Mouse (Mus musculus): ENCODE measurements around the gene H2-Ab1.

Gene H2-Ab1

DNA sequence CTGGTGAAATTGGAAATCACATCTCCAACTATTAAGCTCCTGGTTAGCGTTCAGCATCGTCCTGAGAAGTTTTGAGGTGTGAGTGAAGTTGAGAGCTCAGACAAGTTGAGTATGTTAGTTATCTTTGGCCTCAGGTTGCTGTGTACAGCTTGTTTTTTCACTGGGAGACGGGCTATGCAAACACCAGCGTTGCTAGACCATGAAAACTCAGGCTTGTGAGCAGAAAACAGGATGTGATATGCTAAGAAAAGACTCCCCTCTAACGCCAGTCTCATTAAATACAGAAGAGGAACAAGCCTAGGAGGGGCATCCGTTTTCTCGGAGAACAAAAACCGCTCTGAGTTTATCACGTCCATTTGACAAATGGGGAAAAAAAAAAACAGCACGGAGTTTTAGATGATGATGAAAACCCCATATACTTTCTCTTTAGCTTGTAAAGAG lies 17.9 kb upstream of the H2-Ab1 start:
- DNase-seq (ENCODE audit: low spot score), result peak; percentile 44

- no peak for DNase-seq (ENCODE audit: low spot score)
Measured at GRCm38 (mm10) chr17:34240366-34240765, 17.1 kb upstream of the H2-Ab1 start.

DNA sequence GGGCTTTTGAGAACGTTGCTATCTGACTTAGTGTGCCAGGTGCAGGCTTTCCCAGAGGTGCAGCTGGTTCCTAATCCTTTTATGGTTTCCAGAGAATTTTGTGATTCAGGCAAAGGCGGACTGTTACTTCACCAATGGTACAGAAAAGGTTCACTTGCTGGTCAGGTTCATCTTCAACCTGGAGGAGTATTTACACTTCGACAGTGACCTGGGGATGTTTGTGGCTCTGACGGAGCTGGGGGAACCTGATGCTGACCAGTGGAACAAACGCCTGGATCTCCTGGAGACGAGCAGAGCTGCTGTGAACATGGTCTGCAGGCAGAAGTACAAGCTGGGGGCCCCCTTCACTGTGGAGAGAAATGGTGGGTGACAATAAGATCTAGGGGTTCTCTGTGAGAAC lies 16.6 kb upstream of the H2-Ab1 start:
- DNase-seq (ENCODE audit: low spot score), result no peak

DNA sequence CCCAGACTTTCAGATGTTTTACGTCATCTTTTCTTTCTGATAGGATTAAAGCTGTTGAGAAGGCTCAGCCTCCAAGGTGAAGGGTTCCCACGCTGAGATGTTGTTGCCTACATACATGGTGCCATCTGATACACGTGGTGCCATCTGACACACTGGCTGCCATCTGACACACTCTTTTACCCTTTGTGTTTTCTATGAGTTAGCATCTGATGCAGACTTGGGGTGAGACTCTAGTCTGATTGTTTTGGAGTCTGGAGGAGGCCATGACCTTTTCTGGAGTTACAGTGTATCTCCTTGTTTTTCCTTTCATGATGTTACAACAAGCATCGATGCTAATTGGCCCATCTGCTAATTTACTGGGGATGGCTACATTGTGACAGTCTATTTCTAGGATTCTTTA lies 12.8 kb upstream of the H2-Ab1 start:
- no peak for DNase-seq (ENCODE audit: low spot score)

- DNase-seq (ENCODE audit: low spot score), result no peak
Measured at GRCm38 (mm10) chr17:34247047-34247446, 10.4 kb upstream of the H2-Ab1 start.

DNA sequence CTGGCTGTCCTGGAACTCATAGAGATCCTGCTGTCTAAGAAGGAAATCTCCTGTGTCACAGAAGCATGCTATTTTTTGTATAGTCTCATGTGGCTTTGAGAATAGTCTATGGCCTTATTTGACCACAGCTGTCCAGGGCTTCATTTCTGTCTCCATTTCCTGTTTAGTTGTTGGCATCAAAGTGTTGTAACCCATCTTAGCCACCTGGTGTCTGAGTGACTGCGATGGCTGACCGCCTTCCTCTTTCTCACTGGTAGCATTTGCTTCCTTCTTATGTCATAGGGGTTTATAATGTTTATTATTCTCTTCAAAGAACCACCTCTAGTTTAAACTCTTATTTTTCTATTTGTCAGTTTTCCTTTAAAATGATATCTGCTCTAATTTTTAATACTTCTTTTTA lies 8.7 kb upstream of the H2-Ab1 start:
- no peak for DNase-seq (ENCODE audit: low spot score)

DNA sequence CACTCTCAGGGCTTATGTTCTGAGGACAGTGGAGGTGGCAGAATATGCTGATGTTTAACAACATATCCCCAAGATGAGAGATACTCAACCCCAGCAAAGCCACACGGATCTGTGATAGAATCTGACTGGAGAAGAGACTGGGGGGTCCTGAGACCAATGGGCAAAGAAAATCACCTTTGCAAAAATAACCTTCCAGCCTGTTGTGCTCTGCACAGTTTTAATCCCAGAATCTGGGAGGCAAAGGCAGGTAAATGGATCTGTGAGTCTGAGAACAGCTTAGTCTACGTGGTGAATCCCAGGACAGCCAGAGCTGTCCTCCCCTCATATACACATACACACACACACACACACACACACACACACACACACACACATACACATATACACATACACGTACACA lies 8.1 kb upstream of the H2-Ab1 start:
- no peak for DNase-seq (ENCODE audit: low spot score)

- DNase-seq (ENCODE audit: low spot score), result no peak
Measured at GRCm38 (mm10) chr17:34249878-34250277, 7.6 kb upstream of the H2-Ab1 start.

DNA sequence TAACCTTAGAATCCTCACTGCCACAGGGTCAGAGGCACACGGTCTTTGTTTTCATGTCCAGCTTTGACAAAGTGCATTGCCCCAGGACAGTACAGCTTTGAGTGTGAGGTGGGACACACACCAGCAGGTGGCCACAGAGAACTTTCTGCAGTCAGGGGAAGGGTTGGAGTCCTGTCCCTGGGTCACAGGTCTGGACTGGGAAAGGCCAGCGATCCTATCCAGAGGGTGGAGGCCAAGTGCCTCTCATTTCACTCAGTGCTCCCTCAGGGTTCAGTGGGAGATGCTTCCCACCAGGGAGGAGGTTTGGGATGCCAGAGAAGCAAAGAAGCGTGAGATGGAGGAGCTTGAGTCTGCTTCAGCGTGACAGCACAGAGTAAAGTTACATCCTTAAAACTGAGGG lies 5.8 kb upstream of the H2-Ab1 start:
- DNase-seq (ENCODE audit: low spot score), result no peak

GRCm38 (mm10) chr17:34256501-34256900 lies 988 bp upstream of the H2-Ab1 start:
- no peak for DNase-seq (ENCODE audit: low spot score)

GRCm38 (mm10) chr17:34260551-34260950 lies 3.1 kb downstream of the H2-Ab1 start:
- no peak for DNase-seq (ENCODE audit: low spot score)

DNA sequence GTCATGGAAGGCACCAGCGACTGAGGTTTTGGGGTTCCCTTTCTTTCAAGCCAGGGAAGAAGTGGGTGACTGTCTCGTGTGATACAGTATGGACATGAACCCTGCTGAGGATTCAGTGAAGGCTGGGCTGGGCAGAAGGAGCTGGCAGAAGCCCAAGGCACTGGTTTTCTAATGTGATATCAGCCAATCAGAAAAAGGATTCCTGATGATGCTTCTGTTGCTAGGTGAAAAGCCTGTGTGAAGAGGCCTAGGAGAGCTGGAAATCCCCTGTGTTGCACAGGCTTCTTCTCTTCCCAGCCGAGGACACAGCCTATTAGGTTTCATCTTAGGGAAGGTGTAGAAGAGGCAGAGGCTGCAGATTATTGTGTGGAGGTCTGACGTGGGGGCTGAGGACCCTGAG lies 4.0 kb downstream of the H2-Ab1 start:
- DNase-seq (ENCODE audit: low spot score), result peak; percentile 64

- DNase-seq (ENCODE audit: low spot score), result peak; percentile 74
Measured at GRCm38 (mm10) chr17:34263068-34263467, 5.6 kb downstream of the H2-Ab1 start.

GRCm38 (mm10) chr17:34263811-34264371 lies 6.4 kb downstream of the H2-Ab1 start:
- DNase-seq (ENCODE audit: low spot score), result peak; percentile 61

- no peak for DNase-seq (ENCODE audit: low spot score)
Measured at GRCm38 (mm10) chr17:34264452-34265351, 7.2 kb downstream of the H2-Ab1 start.

- no peak for DNase-seq (ENCODE audit: low spot score)
Measured at GRCm38 (mm10) chr17:34268262-34268661, 10.8 kb downstream of the H2-Ab1 start.

- DNase-seq (ENCODE audit: low spot score), result no peak
Measured at GRCm38 (mm10) chr17:34268748-34269147, 11.3 kb downstream of the H2-Ab1 start.

GRCm38 (mm10) chr17:34269817-34270216 lies 12.3 kb downstream of the H2-Ab1 start:
- no peak for DNase-seq (ENCODE audit: low spot score)

DNA sequence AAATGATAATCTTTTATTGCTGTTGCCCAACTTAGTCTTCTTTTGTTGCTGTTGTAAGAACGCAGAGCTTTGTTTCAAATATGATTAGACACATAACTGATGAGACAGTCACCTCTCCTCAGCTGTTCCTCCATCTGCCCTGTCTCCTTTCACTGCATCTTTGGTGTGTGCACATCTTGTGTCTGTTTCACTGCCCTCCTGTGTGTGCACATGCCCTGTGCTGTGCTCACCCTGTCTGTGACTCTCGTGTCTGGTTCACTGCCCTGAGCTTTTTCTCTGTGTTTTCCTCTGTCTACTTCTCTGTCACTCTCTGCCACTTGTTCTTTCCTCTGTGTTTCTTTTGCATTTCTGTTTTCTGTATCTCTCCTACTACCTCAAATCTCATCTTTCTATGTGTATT lies 12.7 kb downstream of the H2-Ab1 start:
- no peak for DNase-seq (ENCODE audit: low spot score)

- DNase-seq (ENCODE audit: low spot score), result no peak
Measured at GRCm38 (mm10) chr17:34270940-34271339, 13.5 kb downstream of the H2-Ab1 start.

- no peak for DNase-seq (ENCODE audit: low spot score)
Measured at GRCm38 (mm10) chr17:34272102-34272501, 14.6 kb downstream of the H2-Ab1 start.

GRCm38 (mm10) chr17:34280499-34281038 lies 23.1 kb downstream of the H2-Ab1 start:
- DNase-seq (ENCODE audit: low spot score), result no peak

- no peak for DNase-seq (ENCODE audit: low spot score)
Measured at GRCm38 (mm10) chr17:34281836-34282235, 24.3 kb downstream of the H2-Ab1 start.
